Mouse (Mus musculus): Measurements from ENCODE around the gene Olfr790.

Olfr790 gene

DNA sequence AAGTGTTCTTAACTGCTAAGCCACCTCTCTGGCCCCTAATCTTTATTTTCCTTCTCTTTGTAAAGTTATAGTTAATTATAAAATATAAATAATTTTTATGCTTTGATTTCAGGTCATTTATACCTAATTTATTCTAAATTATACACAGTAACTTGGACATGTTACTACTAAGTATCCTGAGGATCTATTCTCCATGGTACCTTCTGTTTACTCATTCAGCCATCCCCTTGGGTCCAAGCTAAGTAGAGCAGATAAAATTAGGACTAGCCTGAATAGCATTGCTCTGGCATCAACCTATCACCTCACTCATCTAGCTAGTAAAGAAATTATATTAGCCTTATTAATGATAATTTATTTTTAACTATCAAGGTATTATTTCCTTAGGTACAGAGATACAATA, at the start of gene Olfr790:
Gene Olfr790, plus strand, starts transcription at position 301 of the 400 bp plus-strand sequence.
- no peak for DNase-seq

DNA sequence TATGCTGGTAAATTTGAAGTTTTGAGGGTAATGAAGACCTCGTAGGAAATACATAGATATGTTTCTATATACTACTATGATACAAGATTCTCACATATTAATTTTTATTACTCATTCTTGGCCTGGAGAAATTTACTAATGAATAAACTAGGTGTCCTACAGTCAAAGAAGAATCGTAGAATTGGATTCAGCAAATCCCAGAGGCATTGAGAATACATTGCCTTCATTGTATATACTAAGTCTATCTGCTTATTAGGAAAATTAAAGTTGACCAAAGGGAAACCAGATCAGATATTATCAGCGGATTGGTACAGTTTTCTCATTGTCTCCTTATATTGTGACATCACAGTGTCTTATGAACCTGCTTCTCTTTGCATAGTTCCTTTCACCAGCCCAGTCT, 36.7 kb upstream of the Olfr790 start, which contains the start of gene Olfr787:
Gene Olfr787, plus strand, starts transcription at position 301 of the 400 bp plus-strand sequence.
- no peak for DNase-seq

DNA sequence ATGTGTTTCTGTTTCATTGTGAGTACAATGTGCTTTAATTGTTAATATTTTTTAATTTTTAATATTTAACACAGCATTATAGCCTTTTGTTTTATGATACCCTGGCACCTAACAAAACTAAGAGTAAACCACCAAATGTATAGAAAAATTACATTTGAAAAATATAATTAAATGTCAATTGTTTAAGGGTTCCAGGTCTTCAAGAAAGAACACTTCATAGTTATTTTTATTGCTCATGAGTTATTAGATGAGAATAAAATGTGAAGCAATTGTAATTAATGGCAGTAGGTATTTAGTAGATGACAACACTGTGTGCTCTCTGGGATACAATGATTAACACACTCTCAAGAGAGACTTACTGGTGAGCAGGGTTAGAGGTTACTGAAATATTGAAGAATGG, 27.6 kb upstream of the Olfr790 start, which contains the start of gene Olfr788:
Gene Olfr788, plus strand, starts transcription at position 301 of the 400 bp plus-strand sequence.
- no peak for DNase-seq

DNA sequence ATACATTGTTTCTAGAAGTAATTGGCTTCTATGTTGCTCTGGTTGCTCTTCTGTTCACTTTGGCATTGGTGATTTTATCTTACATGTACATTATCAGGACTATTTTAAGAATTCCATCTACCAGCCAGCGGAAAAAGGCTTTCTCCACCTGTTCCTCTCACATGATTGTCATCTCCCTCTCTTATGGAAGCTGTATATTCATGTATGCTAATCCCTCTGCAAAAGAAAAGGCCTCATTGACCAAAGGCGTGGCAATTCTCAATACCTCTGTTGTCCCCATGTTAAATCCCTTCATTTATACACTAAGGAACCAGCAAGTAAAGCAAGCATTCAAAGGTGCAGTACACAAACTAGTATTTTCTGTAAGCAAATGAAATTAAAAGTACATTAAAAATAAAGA, 25.0 kb upstream of the Olfr790 start:
- no peak for DNase-seq

DNA sequence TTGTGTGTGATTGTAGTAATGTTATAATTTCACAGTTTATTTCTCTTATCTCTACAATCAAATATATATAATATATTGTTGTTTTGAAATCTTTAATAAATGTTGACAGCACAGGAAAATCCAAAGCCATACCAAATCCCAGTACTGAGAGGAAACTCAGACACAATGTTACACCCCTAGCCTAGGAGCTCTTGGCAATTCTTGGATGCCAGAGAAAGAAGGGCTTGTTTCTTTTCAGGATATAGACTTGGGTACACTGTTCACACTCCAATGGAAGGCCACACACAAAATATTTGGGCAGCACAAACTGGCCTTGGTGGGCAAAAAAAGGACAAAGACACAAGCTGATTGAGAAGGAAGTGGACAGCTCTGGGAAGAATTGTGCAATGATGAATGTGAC, 24.6 kb upstream of the Olfr790 start:
- no peak for DNase-seq

DNA sequence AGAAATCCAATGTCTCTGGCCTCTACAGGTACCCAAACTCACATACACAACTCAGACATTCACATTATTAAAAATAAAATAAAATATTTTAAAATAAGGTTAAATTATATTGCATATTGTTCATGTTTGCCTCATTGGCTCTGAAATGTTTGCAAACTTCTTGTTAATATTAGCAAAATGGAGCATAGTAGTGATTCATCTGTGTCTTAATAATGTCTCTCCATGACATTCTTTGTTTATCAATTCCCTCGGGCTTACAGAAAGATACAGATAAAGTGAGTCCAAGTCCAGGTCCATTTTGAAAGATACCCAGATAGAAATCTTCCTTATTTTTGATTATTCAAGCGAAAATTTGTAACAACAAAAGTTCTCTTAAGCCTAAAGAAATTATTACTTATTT, 13.8 kb upstream of the Olfr790 start, which contains the start of gene Olfr789:
Gene Olfr789, plus strand, starts transcription at position 301 of the 400 bp plus-strand sequence.
- no peak for DNase-seq

DNA sequence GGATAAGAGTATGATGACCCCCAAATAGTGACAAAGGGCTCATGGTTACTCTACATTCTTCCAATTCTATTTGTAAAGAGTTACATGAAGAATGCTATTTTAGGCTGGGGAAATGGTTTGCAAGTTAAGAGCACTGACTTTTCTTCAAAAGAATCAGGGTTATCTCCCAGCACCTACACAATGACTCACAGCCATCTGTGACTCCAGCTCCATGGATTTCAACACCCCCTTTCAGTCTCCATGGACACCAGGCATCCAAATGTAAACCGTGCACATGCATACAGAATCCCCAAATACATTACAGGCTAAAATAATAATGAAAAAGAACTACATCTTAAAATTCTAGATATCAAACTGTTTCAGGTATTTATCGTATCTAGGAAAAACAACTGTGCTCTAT, 8.2 kb upstream of the Olfr790 start:
- no peak for DNase-seq

DNA sequence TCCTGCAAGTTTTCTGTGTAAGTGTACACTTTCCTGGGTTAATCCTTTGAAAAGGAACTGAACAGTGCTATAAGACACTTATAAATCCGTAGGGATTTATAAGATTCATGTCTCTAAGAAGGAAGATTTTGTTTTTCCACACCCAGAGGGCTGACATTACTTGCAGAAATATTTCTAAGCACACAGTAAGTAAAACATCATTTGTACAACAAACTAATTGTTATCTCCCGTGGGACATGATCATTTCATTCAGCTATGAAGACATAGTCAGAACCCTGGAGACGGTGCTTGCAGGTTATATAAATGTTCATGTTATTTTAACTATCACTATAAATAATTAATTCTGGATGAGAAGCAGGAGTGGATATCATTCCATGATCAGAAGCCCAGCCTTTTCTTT, 23.2 kb downstream of the Olfr790 start, which contains the start of gene Olfr791:
Gene Olfr791, plus strand, starts transcription at position 301 of the 400 bp plus-strand sequence.
- DNase-seq: no peak

DNA sequence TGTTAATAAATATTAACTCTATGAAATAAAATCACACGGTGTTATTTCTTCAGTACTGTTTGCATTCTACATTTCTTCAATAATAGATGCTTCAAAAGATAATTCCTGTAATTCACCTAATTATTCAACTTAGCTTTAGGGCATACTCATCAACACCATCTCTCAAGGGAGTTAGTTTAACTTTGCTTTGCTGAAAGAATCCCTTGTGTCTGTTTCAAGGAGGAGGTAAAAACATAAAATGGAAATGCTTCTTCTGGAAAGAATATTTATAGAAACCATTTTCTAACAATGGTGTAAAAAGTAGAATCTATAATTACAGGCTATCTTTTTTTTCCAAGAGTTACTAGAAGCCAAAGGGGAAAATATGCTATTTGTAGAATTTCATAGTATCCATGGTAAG, 40.6 kb downstream of the Olfr790 start, which contains the start of gene Olfr792:
Gene Olfr792, plus strand, starts transcription at position 301 of the 400 bp plus-strand sequence.
- DNase-seq: no peak

GRCm38 (mm10) chr10:129549354-129549753, 51.1 kb downstream of the Olfr790 start:
- peak; percentile 0 for DNase-seq
